Comparison of ENCODE assay signal across 25 mouse cellular contexts in genomic region chr11:35593146-35594034, GRCm38 (mm10).
DNase-seq lines count a peak whose midpoint lies in the region; ATAC-seq lines count a peak whose summit lies in the region.
"Had no signal": no experiment of that assay in that cellular context is flagged by ENCODE, and none has a peak within 500 bp of the region (broad histone marks: within the 10 kb centered on the region; RNA-seq: fewer than 3 reads in every experiment).

No protein-coding gene starts in this region.

- H3K27me3 ChIP-seq in forebrain, embryonic 10.5 days (ENCODE audit: poor library complexity, severe bottlenecking) = peaks cover 67% of the 10 kb centered on the region
- H3K27me3 ChIP-seq in forebrain, embryonic 15.5 days = peaks cover 13% of the 10 kb centered on the region
- no peaks in the 10 kb centered on the region for H3K27me3 ChIP-seq in kidney, embryonic 15.5 days
- H3K27me3 ChIP-seq in midbrain, embryonic 13.5 days = peaks cover 31% of the 10 kb centered on the region
- 0 out of 2 replicates have a peak, but pooled peaks cover 3% of the 10 kb centered on the region for H3K27me3 ChIP-seq in midbrain, embryonic 15.5 days (replicated peaks)
- H3K27me3 ChIP-seq: embryonic facial prominence, embryonic 13.5 days; intestine, embryonic 15.5 days; liver, embryonic 15.5 days; lung, embryonic 15.5 days; megakaryocyte, embryonic 14.5 days had no signal

- no peak overlapping the region for H3K4me2 ChIP-seq in forebrain, embryonic 15.5 days (replicated peaks)
- no peak overlapping the region for H3K4me2 ChIP-seq in kidney, embryonic 15.5 days
- no peak overlapping the region for H3K4me2 ChIP-seq in midbrain, embryonic 13.5 days (replicated peaks)
- no peak overlapping the region for H3K4me2 ChIP-seq in midbrain, embryonic 15.5 days
- H3K4me2 ChIP-seq: embryonic facial prominence, embryonic 13.5 days; forebrain, embryonic 13.5 days; intestine, embryonic 15.5 days; liver, embryonic 15.5 days; lung, embryonic 15.5 days had no signal

- DNase-seq in forebrain, embryonic 10.5 days (ENCODE audit: extremely low spot score, low spot score) = no peak
- DNase-seq in kidney, postnatal 4 days = no peak
- DNase-seq in retina, postnatal 7 days (ENCODE audit: low read depth, low spot score) = peak; percentile 55
- DNase-seq: adrenal gland, adult 2 months; cerebellum, adult 11 months; cerebellum, adult 9-11 months; gastrocnemius, postnatal 10 days; kidney, adult 9 months; liver; lung, postnatal 36 days; right cerebral cortex, postnatal 14 days had no signal

- H3K36me3 ChIP-seq in forebrain, embryonic 10.5 days (replicated peaks) = no peaks in the 10 kb centered on the region
- H3K36me3 ChIP-seq in forebrain, embryonic 15.5 days = no peaks in the 10 kb centered on the region
- no peaks in the 10 kb centered on the region; the same call in 1 of the 2 replicates for H3K36me3 ChIP-seq in kidney, embryonic 15.5 days
- no peaks in the 10 kb centered on the region for H3K36me3 ChIP-seq in midbrain, embryonic 13.5 days
- H3K36me3 ChIP-seq in midbrain, embryonic 15.5 days (replicated peaks) = no peaks in the 10 kb centered on the region
- H3K36me3 ChIP-seq: intestine, embryonic 15.5 days; liver, embryonic 15.5 days; lung, embryonic 15.5 days had no signal

- no peak for ATAC-seq in forebrain, embryonic 15.5 days (replicated peaks)
- peak; percentile 87 for ATAC-seq in kidney, embryonic 15.5 days (replicated peaks; ENCODE audit: low FRiP score)
- peak; percentile 41; the same call in 1 of the 2 replicates for ATAC-seq in midbrain, embryonic 13.5 days
- no peak for ATAC-seq in midbrain, embryonic 15.5 days (replicated peaks)
- ATAC-seq: forebrain, embryonic 13.5 days; intestine, embryonic 15.5 days had no signal

- H3K4me3 ChIP-seq in forebrain, embryonic 10.5 days = no peak overlapping the region
- H3K4me3 ChIP-seq in forebrain, embryonic 15.5 days = no peak overlapping the region
- no peak overlapping the region for H3K4me3 ChIP-seq in kidney, embryonic 15.5 days (replicated peaks)
- H3K4me3 ChIP-seq in midbrain, embryonic 13.5 days (replicated peaks) = no peak overlapping the region
- no peak overlapping the region for H3K4me3 ChIP-seq in midbrain, embryonic 15.5 days
- H3K4me3 ChIP-seq: embryonic facial prominence, embryonic 13.5 days; erythroblast, embryonic 14.5 days; forebrain, embryonic 13.5 days; heart, embryonic 10.5 days; intestine, embryonic 15.5 days; layer of hippocampus, adult 2 months; limb, embryonic 10.5 days; liver, embryonic 15.5 days; lung, embryonic 15.5 days; megakaryocyte, embryonic 14.5 days had no signal

- no peak overlapping the region for H3K9ac ChIP-seq in forebrain, embryonic 15.5 days (replicated peaks)
- H3K9ac ChIP-seq in kidney, embryonic 15.5 days = no peak overlapping the region
- H3K9ac ChIP-seq in midbrain, embryonic 13.5 days (replicated peaks) = no peak overlapping the region
- no peak overlapping the region for H3K9ac ChIP-seq in midbrain, embryonic 15.5 days
- H3K9ac ChIP-seq: embryonic facial prominence, embryonic 13.5 days; forebrain, embryonic 13.5 days; intestine, embryonic 15.5 days; liver, embryonic 15.5 days; lung, embryonic 15.5 days had no signal

- 48% methylated on average over 14 of the region's 14 CpGs for WGBS in forebrain, embryonic 10.5 days
- WGBS in forebrain, embryonic 15.5 days = 35% methylated on average over 14 of the region's 14 CpGs
- 33% methylated on average over 14 of the region's 14 CpGs for WGBS in kidney, embryonic 15.5 days
- WGBS in midbrain, embryonic 13.5 days = 25% methylated on average over 14 of the region's 14 CpGs
- 34% methylated on average over 14 of the region's 14 CpGs for WGBS in midbrain, embryonic 15.5 days

- no peaks in the 10 kb centered on the region for H3K9me3 ChIP-seq in forebrain, embryonic 10.5 days
- no peaks in the 10 kb centered on the region for H3K9me3 ChIP-seq in forebrain, embryonic 15.5 days
- H3K9me3 ChIP-seq in kidney, embryonic 15.5 days (replicated peaks) = no peaks in the 10 kb centered on the region
- H3K9me3 ChIP-seq in midbrain, embryonic 13.5 days = no peaks in the 10 kb centered on the region
- H3K9me3 ChIP-seq in midbrain, embryonic 15.5 days = no peaks in the 10 kb centered on the region
- H3K9me3 ChIP-seq: embryonic facial prominence, embryonic 13.5 days; forebrain, embryonic 13.5 days; heart, embryonic 10.5 days; intestine, embryonic 15.5 days; limb, embryonic 10.5 days; liver, embryonic 15.5 days; lung, embryonic 15.5 days; megakaryocyte, embryonic 14.5 days had no signal

- H3K27ac ChIP-seq in forebrain, embryonic 10.5 days = peak overlapping the region; percentile 37; the same call in 1 of the 2 replicates
- no peak overlapping the region for H3K27ac ChIP-seq in forebrain, embryonic 15.5 days (replicated peaks)
- H3K27ac ChIP-seq in kidney, embryonic 15.5 days = no peak overlapping the region
- peak overlapping the region; percentile 10; the same call in 1 of the 2 replicates for H3K27ac ChIP-seq in midbrain, embryonic 13.5 days
- H3K27ac ChIP-seq in midbrain, embryonic 15.5 days = no peak overlapping the region
- H3K27ac ChIP-seq: embryonic facial prominence, embryonic 13.5 days; forebrain, embryonic 13.5 days; heart, embryonic 10.5 days; intestine, embryonic 15.5 days; layer of hippocampus, adult 2 months; limb, embryonic 10.5 days; liver, embryonic 15.5 days; lung, embryonic 15.5 days had no signal

- peaks cover 22% of the 10 kb centered on the region for H3K4me1 ChIP-seq in forebrain, embryonic 10.5 days
- H3K4me1 ChIP-seq in forebrain, embryonic 15.5 days = peaks cover 10% of the 10 kb centered on the region; the same call in 1 of the 2 replicates
- peaks cover 32% of the 10 kb centered on the region for H3K4me1 ChIP-seq in kidney, embryonic 15.5 days
- peaks cover 48% of the 10 kb centered on the region for H3K4me1 ChIP-seq in midbrain, embryonic 13.5 days (replicated peaks)
- H3K4me1 ChIP-seq in midbrain, embryonic 15.5 days = peaks cover 40% of the 10 kb centered on the region
- H3K4me1 ChIP-seq: embryonic facial prominence, embryonic 13.5 days; intestine, embryonic 15.5 days; limb, embryonic 10.5 days; lung, embryonic 15.5 days; megakaryocyte, embryonic 14.5 days had no signal

Comparison
In these comparisons a context has a peak if more than half of its experiments do, and no peak if none do; other contexts are left out.
1. H3K27ac ChIP-seq: peak in forebrain, embryonic 10.5 days (single experiment) and midbrain, embryonic 13.5 days (single experiment); none in forebrain, embryonic 15.5 days (single experiment), kidney, embryonic 15.5 days (single experiment) and midbrain, embryonic 15.5 days (single experiment).
2. ATAC-seq: peak in kidney, embryonic 15.5 days (single experiment) and midbrain, embryonic 13.5 days (single experiment); none in forebrain, embryonic 15.5 days (single experiment) and midbrain, embryonic 15.5 days (single experiment).